Mouse (Mus musculus): ENCODE measurements around the gene Rrn3. TPM values are rescaled to one million over a fixed set of nuclear protein-coding genes. Genes with fewer than 3 reads are reported as not detected.
"Not testable (repeated sequence)": the region's sequence is repeated elsewhere in the genome, so short reads cannot be mapped to it uniquely, and the experiment has no call there.

Gene Rrn3
- 10 to 100 TPM; 36.6 to 41.9 (median 39.0) TPM for total RNA-seq (2022)

GRCm38 (mm10) chr16:13780353-13781036 lies at the start of gene Rrn3:
Rrn3 (plus strand) TSS chr16:13780708.
- DNase-seq (ENCODE audit: low spot score) = peak; percentile 88

DNA sequence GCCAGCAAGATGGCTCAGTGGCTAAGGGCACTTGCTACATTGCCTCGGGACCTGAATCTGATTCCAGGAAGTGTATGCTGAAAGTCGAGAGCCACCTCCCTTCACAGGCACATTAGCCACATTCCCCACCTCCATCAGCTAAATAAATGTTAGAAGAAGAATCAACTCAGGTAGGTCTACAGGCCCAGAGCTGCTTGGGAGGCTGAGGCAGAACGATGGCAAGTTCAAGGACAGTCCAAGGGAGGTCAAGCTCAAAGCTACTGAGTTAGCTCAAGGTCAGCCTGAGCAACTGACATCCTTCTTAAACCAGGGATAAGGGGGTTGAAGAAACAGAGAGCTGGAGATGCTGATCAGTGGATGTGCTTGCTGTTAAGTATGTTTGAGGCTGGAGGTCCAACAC lies 47.7 kb upstream of the Rrn3 start:
- no peak for DNase-seq (ENCODE audit: low spot score)

GRCm38 (mm10) chr16:13733518-13734137 lies 46.9 kb upstream of the Rrn3 start:
- DNase-seq (ENCODE audit: low spot score) = peak; percentile 72

- DNase-seq (ENCODE audit: low spot score) = no peak
Measured at GRCm38 (mm10) chr16:13735977-13736376, 44.5 kb upstream of the Rrn3 start.

DNA sequence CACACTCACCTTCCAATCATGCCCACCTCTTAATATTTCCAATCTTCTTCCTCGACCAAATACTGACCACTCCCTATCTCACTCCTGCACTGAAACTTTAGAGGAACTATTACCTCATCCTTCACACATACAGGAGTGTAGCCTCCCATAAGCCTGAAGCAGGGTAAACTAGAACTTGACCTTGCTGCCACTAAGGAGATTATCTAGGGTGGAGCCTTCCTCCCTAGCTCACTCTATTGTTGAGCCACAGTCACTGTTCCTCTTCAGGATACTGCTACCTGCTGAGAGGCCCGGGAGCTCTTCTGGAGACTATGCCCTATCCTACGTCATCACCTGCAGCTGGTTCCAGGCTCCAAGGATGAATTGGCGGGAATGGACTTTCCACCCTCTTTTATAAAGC lies 41.5 kb upstream of the Rrn3 start:
- DNase-seq (ENCODE audit: low spot score) = not testable (repeated sequence)

GRCm38 (mm10) chr16:13740844-13741243 lies 39.7 kb upstream of the Rrn3 start:
- no peak for DNase-seq (ENCODE audit: low spot score)

DNA sequence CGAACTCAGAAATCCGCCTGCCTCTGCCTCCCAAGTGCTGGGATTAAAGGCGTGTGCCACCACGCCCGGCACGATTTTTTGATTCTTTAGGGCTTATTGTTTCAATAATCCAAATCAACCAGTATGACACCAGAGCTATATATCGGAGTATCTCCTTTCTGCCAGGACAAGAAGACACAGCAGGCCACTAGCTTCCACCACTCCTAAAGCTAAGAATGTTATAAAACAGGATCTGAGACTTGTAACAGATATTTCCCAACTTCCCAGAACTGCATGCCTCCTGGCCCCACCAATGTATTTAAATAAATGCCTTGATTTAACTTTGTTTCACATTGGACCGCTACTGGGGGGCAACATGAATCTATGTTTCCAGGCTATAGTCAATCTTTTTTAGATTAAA lies 32.8 kb upstream of the Rrn3 start:
- DNase-seq (ENCODE audit: low spot score) = no peak

GRCm38 (mm10) chr16:13748124-13748523 lies 32.4 kb upstream of the Rrn3 start:
- no peak for DNase-seq (ENCODE audit: low spot score)

GRCm38 (mm10) chr16:13748813-13749212 lies 31.7 kb upstream of the Rrn3 start:
- DNase-seq (ENCODE audit: low spot score) = not testable (repeated sequence)

DNA sequence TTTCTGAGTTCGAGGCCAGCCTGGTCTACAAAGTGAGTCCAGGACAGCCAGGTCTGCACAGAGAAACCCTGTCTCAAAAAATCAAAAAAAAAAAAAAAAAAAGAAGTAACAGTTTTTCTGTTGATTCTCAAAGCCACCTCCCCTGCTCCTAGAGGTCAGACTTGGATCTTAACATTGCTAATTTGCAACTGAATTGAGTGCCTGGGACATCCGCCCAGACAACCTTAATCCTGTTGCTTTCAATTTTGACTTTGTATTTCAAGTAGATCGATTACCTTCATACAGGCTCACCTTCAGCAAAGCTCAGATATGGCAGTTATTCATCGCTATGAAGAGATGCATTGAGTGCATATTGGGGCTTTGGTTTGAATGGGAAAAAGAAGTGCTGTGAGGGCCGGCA lies 31.2 kb upstream of the Rrn3 start:
- DNase-seq (ENCODE audit: low spot score) = no peak

DNA sequence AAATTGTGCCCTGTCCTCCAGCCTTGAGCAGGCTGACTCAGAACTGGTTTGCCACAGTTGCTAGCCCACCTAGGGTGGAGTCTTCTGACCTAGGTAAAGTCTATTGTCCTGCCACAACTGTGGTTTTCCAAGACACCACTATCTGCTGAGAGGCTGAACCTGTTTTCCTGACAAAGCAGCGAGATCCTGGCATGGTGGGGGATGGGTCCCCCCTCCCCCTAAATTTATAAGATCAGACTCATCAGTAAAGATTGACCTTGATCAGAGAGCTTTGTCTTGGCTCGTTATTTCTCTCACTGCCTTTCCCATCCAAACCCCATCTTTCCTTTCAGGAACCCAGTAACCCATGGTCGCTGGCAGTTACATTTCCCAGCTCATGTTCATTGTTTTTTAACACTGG lies 30.5 kb upstream of the Rrn3 start:
- no peak for DNase-seq (ENCODE audit: low spot score)

- DNase-seq (ENCODE audit: low spot score) = no peak
Measured at GRCm38 (mm10) chr16:13750626-13751025, 29.9 kb upstream of the Rrn3 start.

- DNase-seq (ENCODE audit: low spot score) = no peak
Measured at GRCm38 (mm10) chr16:13753986-13754385, 26.5 kb upstream of the Rrn3 start.

DNA sequence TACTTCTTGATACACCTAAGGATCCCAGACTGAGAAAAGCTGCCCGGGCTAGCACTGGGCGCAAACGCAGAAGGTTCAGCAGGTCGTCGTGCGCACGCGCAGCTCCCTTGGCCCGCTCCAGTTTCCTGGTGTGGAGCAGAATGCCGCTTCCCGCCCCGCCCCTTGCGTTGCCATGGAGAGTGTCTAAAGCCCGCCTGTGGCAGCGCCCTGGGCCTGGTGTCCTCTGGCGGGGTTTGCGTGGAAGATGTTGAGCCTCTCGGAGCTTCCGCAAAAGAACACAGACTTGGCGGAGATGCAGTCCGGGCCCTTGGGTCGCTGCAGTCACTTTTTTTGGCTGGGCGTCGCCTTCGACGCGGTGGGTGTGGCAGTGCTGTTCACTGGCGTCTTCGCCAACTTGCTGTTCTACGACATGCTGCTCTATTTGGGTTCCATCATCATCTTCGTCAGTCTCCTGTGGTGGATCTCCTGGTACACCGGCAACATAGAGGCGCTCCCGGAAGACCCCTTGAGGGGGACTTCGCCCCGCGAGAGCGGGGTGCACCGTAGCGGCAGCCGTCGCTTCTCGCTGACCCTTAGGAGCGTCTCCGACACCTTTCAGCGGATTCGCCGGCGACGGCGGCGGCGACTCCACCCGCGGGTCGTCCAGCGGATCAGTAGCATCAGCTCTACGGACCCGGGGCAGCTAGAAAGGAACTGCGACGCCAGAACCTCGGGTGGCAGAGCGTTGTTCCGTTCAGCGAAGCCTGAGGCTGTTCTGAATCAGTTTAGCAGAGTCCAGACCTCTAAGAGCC lies 25.9 kb upstream of the Rrn3 start:
- peak; percentile 95 for DNase-seq (ENCODE audit: low spot score)

GRCm38 (mm10) chr16:13757823-13758222 lies 22.7 kb upstream of the Rrn3 start:
- DNase-seq (ENCODE audit: low spot score) = no peak

GRCm38 (mm10) chr16:13762807-13763206 lies 17.7 kb upstream of the Rrn3 start:
- DNase-seq (ENCODE audit: low spot score) = not testable (repeated sequence)

GRCm38 (mm10) chr16:13764519-13764918 lies 16.0 kb upstream of the Rrn3 start:
- no peak for DNase-seq (ENCODE audit: low spot score)

GRCm38 (mm10) chr16:13766367-13766766 lies 14.1 kb upstream of the Rrn3 start:
- no peak for DNase-seq (ENCODE audit: low spot score)

DNA sequence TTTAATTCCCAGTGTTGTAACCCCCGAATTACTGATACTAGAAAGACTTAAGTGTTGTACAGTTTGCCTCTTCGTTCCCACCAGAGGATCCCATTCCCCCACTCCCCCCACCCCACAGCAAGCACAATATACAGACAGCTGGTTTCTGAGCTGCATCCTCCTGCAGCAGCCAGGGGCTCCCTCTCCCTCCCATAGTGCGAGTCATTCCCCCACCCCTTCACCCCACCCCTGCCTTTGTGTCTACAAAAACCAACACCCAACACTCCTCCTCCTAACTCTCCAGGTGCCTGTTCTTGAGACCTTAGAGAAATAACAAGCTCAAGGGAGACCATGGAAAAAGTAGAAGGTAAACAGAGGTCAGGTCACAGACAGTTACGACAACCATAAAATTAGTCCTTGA lies 8.9 kb upstream of the Rrn3 start:
- not testable (repeated sequence) for DNase-seq (ENCODE audit: low spot score)

DNA sequence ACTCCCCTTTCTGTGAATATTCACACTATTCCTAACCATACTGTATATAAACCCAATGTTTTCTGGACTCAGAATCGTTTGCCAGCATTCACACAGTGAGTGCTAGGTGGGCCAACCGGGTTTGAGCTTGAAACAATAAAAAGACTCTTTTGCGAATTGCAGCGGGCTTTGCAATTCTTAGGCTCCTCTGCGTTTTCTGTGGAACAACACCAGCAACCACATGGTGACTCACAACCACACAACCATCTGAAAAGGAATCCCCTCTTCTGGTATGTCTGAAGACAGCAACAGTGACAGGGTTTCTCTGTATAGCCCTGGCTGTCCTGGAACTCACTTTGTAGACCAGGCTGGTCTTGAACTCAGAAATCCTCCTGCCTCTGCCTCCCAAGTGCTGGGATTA lies 8.5 kb upstream of the Rrn3 start:
- DNase-seq (ENCODE audit: low spot score) = not testable (repeated sequence)

DNA sequence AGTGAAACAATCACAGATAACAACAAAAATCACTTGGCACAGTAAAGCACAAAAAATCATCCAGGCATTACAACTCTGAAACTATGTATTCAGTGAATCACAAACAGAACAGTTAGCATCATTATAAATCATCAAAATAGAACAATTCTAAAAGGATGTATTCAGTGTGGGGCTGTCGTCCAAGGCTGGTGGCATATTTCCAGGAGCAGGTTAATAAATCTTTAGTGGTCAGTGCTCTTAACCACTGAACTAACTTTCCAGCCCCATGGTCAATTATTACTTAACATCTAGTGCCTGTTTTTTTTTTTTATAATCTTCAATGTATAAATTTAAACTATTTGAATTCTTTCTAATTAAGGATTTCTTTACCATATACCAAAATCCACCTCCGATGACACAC lies 6.5 kb upstream of the Rrn3 start:
- not testable (repeated sequence) for DNase-seq (ENCODE audit: low spot score)

DNA sequence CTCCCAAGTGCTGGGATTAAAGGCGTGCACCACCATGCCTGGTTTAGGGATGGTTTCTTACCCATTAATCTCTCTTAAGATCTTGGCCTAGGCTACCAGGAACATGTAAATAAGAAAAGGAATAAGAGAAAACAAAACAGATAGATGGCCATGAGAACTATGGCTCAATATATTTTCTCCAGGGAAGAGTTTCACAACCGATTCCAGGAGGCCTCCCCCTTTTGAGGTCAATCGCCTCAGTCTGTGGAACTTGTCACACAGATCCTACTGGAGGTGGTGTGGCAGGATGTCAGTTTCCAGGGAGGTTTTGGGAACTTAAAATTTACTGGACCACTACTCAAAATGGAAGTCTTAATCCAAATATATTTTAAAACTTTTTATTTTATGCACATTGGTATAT lies 5.9 kb upstream of the Rrn3 start:
- not testable (repeated sequence) for DNase-seq (ENCODE audit: low spot score)

GRCm38 (mm10) chr16:13781216-13781615 lies 708 bp downstream of the Rrn3 start:
- no peak for DNase-seq (ENCODE audit: low spot score)
